Mouse (Mus musculus): ENCODE measurements at regions not wholly inside any gene's neighbourhood (a gene's known extent, or its start where the extent isn't known, plus 50 kb on each side); places are given as distances from the start of the nearest gene placed in this dataset.
A peak's percentile ranks its signal among the peaks of the same experiment; 100 is the strongest.

GRCm38 (mm10) chr9:89827564-89827963 is 82.1 kb upstream of the Rasgrf1 start:
- Histone ChIP-seq H3K9me3 (replicated peaks) (no peaks in the 10 kb centered on the region), H3K4me2 (replicated peaks) (no peak overlapping the region), H3K27me3 (no peaks in the 10 kb centered on the region; the same call in 1 of the 2 replicates), H3K9ac (no peak overlapping the region), H3K4me3 (no peak overlapping the region), H3K4me1 (0 out of 2 replicates have a peak, but pooled peaks cover 3% of the 10 kb centered on the region), H3K27ac (no peak overlapping the region), H3K36me3 (no peaks in the 10 kb centered on the region)
- ATAC-seq (ENCODE audit: low FRiP score): no peak
- 65% methylated on average over 5 of the region's 5 CpGs for WGBS

GRCm38 (mm10) chr9:89826712-89827548 is 82.8 kb upstream of the Rasgrf1 start:
- H3K27ac ChIP-seq: no peak overlapping the region

GRCm38 (mm10) chr9:89821853-89822243 is 83.6 kb upstream of the Ankrd34c start:
- H3K4me1 ChIP-seq: peaks cover 9% of the 10 kb centered on the region; the same call in 1 of the 2 replicates
- no peak overlapping the region for H3K4me3 ChIP-seq
- H3K36me3 ChIP-seq: no peaks in the 10 kb centered on the region
- no peaks in the 10 kb centered on the region for H3K9me3 ChIP-seq (replicated peaks)
- H3K4me2 ChIP-seq (replicated peaks): no peak overlapping the region
- H3K9ac ChIP-seq: no peak overlapping the region
- H3K27me3 ChIP-seq: no peaks in the 10 kb centered on the region
- no peak for ATAC-seq (ENCODE audit: low FRiP score)
- 0 out of 2 replicates have a peak overlapping the region, but pooled peaks have one; percentile 60 for H3K27ac ChIP-seq
- WGBS: 91% methylated on average over 4 of the region's 4 CpGs

More at GRCm38 (mm10) chr9:89826712-89827548, 82.8 kb upstream of the Rasgrf1 start:
- no peaks in the 10 kb centered on the region for H3K9me3 ChIP-seq (replicated peaks)
- no peaks in the 10 kb centered on the region; the same call in 1 of the 2 replicates for H3K27me3 ChIP-seq
- ATAC-seq (ENCODE audit: low FRiP score): peak; percentile 87
- 0 out of 2 replicates have a peak, but pooled peaks cover 3% of the 10 kb centered on the region for H3K4me1 ChIP-seq
- WGBS: 33% methylated on average over 24 of the region's 24 CpGs
- peak overlapping the region; percentile 44 for H3K4me2 ChIP-seq (replicated peaks)
- no peak overlapping the region for H3K4me3 ChIP-seq
- no peaks in the 10 kb centered on the region for H3K36me3 ChIP-seq
- no peak overlapping the region for H3K9ac ChIP-seq

- Histone ChIP-seq H3K9me3 (replicated peaks) (no peaks in the 10 kb centered on the region), H3K4me1 (peaks cover 7% of the 10 kb centered on the region; the same call in 1 of the 2 replicates), H3K4me2 (replicated peaks) (no peak overlapping the region), H3K27ac (peak overlapping the region; percentile 60; the same call in 1 of the 2 replicates), H3K27me3 (no peaks in the 10 kb centered on the region), H3K36me3 (no peaks in the 10 kb centered on the region), H3K4me3 (no peak overlapping the region), H3K9ac (no peak overlapping the region)
- 64% methylated on average over 20 of the region's 20 CpGs for WGBS
- peak; percentile 63 for ATAC-seq (ENCODE audit: low FRiP score)
Observed at GRCm38 (mm10) chr9:89821109-89821852, 83.0 kb upstream of the Ankrd34c start.

- peaks cover 4% of the 10 kb centered on the region; the same call in 1 of the 2 replicates for H3K4me1 ChIP-seq
- no peaks in the 10 kb centered on the region for H3K27me3 ChIP-seq
- no peak overlapping the region for H3K9ac ChIP-seq
- H3K9me3 ChIP-seq (replicated peaks): no peaks in the 10 kb centered on the region
- no peaks in the 10 kb centered on the region for H3K36me3 ChIP-seq
- no peak overlapping the region; the same call in 1 of the 2 replicates for H3K27ac ChIP-seq
- no peak overlapping the region for H3K4me2 ChIP-seq (replicated peaks)
- 41% methylated on average over 8 of the region's 8 CpGs for WGBS
- ATAC-seq (ENCODE audit: low FRiP score): peak; percentile 73
- no peak overlapping the region for H3K4me3 ChIP-seq
Observed at GRCm38 (mm10) chr9:89813616-89814318, 75.5 kb upstream of the Ankrd34c start.

GRCm38 (mm10) chr9:89807381-89807780 is 69.1 kb upstream of the Ankrd34c start:
- 54% methylated on average over 6 of the region's 6 CpGs for WGBS
- no peak for ATAC-seq (ENCODE audit: low FRiP score)

GRCm38 (mm10) chr9:89802658-89803057 is 64.4 kb upstream of the Ankrd34c start:
- Histone ChIP-seq H3K4me3 (no peak overlapping the region), H3K27ac (no peak overlapping the region), H3K9me3 (replicated peaks) (no peaks in the 10 kb centered on the region), H3K4me2 (replicated peaks) (no peak overlapping the region), H3K4me1 (no peaks in the 10 kb centered on the region), H3K36me3 (no peaks in the 10 kb centered on the region), H3K9ac (no peak overlapping the region), H3K27me3 (no peaks in the 10 kb centered on the region)
- no peak for ATAC-seq (ENCODE audit: low FRiP score)
- 85% methylated on average over 10 of the region's 10 CpGs for WGBS

More at GRCm38 (mm10) chr9:89807381-89807780, 69.1 kb upstream of the Ankrd34c start:
- Histone ChIP-seq H3K9ac (no peak overlapping the region), H3K36me3 (no peaks in the 10 kb centered on the region), H3K27me3 (no peaks in the 10 kb centered on the region), H3K4me3 (no peak overlapping the region), H3K9me3 (replicated peaks) (no peaks in the 10 kb centered on the region), H3K4me1 (no peaks in the 10 kb centered on the region), H3K4me2 (replicated peaks) (no peak overlapping the region), H3K27ac (no peak overlapping the region)

GRCm38 (mm10) chr9:89793018-89793417 is 54.7 kb upstream of the Ankrd34c start:
- ATAC-seq (ENCODE audit: low FRiP score): 0 out of 2 replicates have a peak, but pooled peaks have one; percentile 38
- WGBS: 9% methylated on average over 6 of the region's 6 CpGs
- Histone ChIP-seq H3K4me1 (no peaks in the 10 kb centered on the region), H3K27ac (no peak overlapping the region), H3K27me3 (no peaks in the 10 kb centered on the region), H3K9me3 (replicated peaks) (no peaks in the 10 kb centered on the region), H3K36me3 (no peaks in the 10 kb centered on the region), H3K4me3 (no peak overlapping the region), H3K9ac (no peak overlapping the region), H3K4me2 (replicated peaks) (no peak overlapping the region)

GRCm38 (mm10) chr9:89789926-89790325 is 51.7 kb upstream of the Ankrd34c start:
- ATAC-seq (ENCODE audit: low FRiP score): no peak; the same call in 1 of the 2 replicates
- no peaks in the 10 kb centered on the region for H3K4me1 ChIP-seq
- H3K36me3 ChIP-seq: no peaks in the 10 kb centered on the region

GRCm38 (mm10) chr9:89788651-89789050 is 50.4 kb upstream of the Ankrd34c start:
- no peak overlapping the region for H3K9ac ChIP-seq
- 89% methylated on average over 1 of the region's 1 CpGs for WGBS
- H3K4me1 ChIP-seq: no peaks in the 10 kb centered on the region
- H3K36me3 ChIP-seq: no peaks in the 10 kb centered on the region
- H3K4me2 ChIP-seq (replicated peaks): no peak overlapping the region
- H3K9me3 ChIP-seq (replicated peaks): no peaks in the 10 kb centered on the region
- no peak overlapping the region for H3K27ac ChIP-seq
- no peak for ATAC-seq (ENCODE audit: low FRiP score)
- H3K4me3 ChIP-seq: no peak overlapping the region
- H3K27me3 ChIP-seq: no peaks in the 10 kb centered on the region

More at GRCm38 (mm10) chr9:89789926-89790325, 51.7 kb upstream of the Ankrd34c start:
- no peak overlapping the region for H3K9ac ChIP-seq
- H3K27me3 ChIP-seq: no peaks in the 10 kb centered on the region
- WGBS: 71% methylated on average over 5 of the region's 5 CpGs
- H3K4me3 ChIP-seq: no peak overlapping the region
- H3K9me3 ChIP-seq (replicated peaks): no peaks in the 10 kb centered on the region
- H3K4me2 ChIP-seq (replicated peaks): no peak overlapping the region
- H3K27ac ChIP-seq: no peak overlapping the region

All from hindbrain, embryonic 12.5 days (tissue).